Mouse (Mus musculus) liver, embryonic 15.5 days (tissue): ENCODE data around the gene Nmrk2. TPM values are rescaled to one million over a fixed set of nuclear protein-coding genes. Genes with fewer than 3 reads are reported as not detected.
"Not testable (repeated sequence)": the region's sequence is repeated elsewhere in the genome, so short reads cannot be mapped to it uniquely, and the experiment has no call there.

Experiments
- ATAC-seq: fragments of 200-750 bp; cut with Nextera tagmentation; 2 replicates; pipeline ENCODE4 v1.8.0; 2017; ENCODE audit warnings: moderate number of reproducible peaks, mild to moderate bottlenecking, moderate library complexity; ENCODE audit not compliant: insufficient read depth
- H3K27ac ChIP-seq: fragments of 300-500 bp; sonication (generic); replicated peaks from 2 replicates; pipeline ENCODE4 v1.5.1; 2015; ENCODE audit warnings: mild to moderate bottlenecking, inconsistent platforms
- H3K27me3 ChIP-seq: fragments of 300-500 bp; sonication (generic); 2 replicates; pipeline ENCODE4 v1.6.1; 2015; ENCODE audit warnings: mild to moderate bottlenecking, inconsistent platforms
- H3K36me3 ChIP-seq: fragments of 300-500 bp; sonication (generic); replicated peaks from 2 replicates; pipeline ENCODE4 v1.6.1; 2015; ENCODE audit warnings: moderate library complexity, mild to moderate bottlenecking, inconsistent platforms
- H3K4me1 ChIP-seq: fragments of 300-500 bp; sonication (generic); replicated peaks from 2 replicates; pipeline ENCODE4 v1.6.1; 2015; ENCODE audit warnings: inconsistent platforms
- H3K4me2 ChIP-seq: fragments of 300-500 bp; sonication (generic); 2 replicates; pipeline ENCODE4 v1.6.1; 2015; ENCODE audit warnings: moderate library complexity, mild to moderate bottlenecking, inconsistent platforms
- H3K4me3 ChIP-seq: fragments of 300-500 bp; sonication (generic); replicated peaks from 2 replicates; pipeline ENCODE4 v1.5.1; 2015; ENCODE audit warnings: mild to moderate bottlenecking, inconsistent platforms
- H3K9ac ChIP-seq: fragments of 300-500 bp; sonication (generic); 2 replicates; pipeline ENCODE4 v1.6.1; 2015; ENCODE audit warnings: moderate library complexity, mild to moderate bottlenecking, inconsistent platforms
- H3K9me3 ChIP-seq: fragments of 300-500 bp; sonication (generic); replicated peaks from 2 replicates; pipeline ENCODE4 v1.6.1; 2016; ENCODE audit warnings: inconsistent platforms
- WGBS: fragments of 180-500 bp; shearing (Covaris S2); methylation state at CpG from one replicate; pipeline ENCODE4 v1.1.7; 2015; ENCODE audit warnings: mixed read lengths; ENCODE audit not compliant: insufficient replicate concordance; 5-methylcytosine and 5-hydroxymethylcytosine counted together
- polyA plus RNA-seq: library from polyadenylated mRNA; unstranded; fragments of >200 nt; fragmentation: Nextera tagmentation; extraction: Ambion mirVana; gene quantifications from 2 replicates; pipeline ENCODE4 v1.2.1, GENCODE M21; 2015

Gene Nmrk2
- polyA plus RNA-seq, 1 experiment from 2014 or later = 0.09 TPM

DNA sequence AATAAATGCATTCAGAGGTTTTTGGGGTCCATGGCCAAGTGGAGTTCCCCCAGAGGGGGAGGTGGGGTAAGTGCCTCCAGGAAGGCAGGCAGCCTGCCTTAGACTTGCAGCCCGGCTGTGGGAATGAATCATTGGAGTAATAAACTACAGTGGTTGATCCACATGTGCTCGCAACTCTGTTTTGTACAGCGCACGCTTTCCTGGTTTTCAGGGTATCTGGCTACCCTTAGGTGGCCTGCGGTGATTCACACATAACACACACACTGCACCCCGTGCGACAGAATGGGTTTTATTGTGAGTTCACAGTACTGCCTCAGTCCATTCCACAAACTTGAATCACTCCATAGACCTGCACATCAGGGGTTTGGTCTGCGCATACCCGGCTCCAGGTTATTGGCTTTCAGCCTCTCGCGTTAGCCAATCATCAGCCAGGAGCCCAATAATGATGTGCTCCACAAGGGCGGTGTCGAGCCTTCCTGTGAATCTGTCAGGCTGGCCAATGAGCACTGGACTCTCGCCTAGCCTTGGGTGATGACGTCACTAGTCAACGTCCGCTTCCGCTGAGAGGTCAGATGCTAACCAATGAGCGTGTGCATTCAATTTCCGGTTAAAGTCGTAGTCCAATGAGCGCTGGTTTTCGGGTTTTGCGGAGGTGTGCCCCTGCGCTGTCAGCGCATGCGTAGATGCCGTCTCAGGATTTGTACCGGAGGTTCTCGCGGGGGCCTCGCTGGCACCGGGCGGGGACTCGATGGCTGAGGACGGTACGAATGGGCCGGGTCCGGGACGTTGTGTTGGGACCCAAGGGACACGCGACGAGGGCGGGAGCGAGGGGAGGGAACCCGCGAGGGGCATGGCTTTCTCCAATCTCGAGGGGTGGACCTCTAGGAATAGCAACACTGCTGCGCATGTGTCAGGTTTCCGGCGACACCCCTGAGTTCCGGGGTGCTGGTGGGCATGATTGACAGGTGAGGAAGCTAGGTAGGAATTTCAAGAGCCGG is 19.2 kb downstream of the Nmrk2 start, which contains the start of gene Dapk3:
Gene Dapk3, plus strand, starts transcription at position 670 of the 998 bp plus-strand sequence.
- peak within 1 kb of the TSS; percentile 65 for H3K9ac ChIP-seq
- peaks cover 82% of the 10 kb centered on the region for H3K36me3 ChIP-seq
- peak; percentile 92 for ATAC-seq
- peak within 1 kb of the TSS; percentile 76 for H3K4me3 ChIP-seq
- H3K27me3 ChIP-seq = no peaks in the 10 kb centered on the region
- H3K27ac ChIP-seq = peak within 1 kb of the TSS; percentile 88
- 4% methylated on average over 53 of the region's 53 CpGs for WGBS
- peaks cover 62% of the 10 kb centered on the region for H3K4me1 ChIP-seq
- H3K9me3 ChIP-seq = no peaks in the 10 kb centered on the region
- peak within 1 kb of the TSS; percentile 87 for H3K4me2 ChIP-seq

DNA sequence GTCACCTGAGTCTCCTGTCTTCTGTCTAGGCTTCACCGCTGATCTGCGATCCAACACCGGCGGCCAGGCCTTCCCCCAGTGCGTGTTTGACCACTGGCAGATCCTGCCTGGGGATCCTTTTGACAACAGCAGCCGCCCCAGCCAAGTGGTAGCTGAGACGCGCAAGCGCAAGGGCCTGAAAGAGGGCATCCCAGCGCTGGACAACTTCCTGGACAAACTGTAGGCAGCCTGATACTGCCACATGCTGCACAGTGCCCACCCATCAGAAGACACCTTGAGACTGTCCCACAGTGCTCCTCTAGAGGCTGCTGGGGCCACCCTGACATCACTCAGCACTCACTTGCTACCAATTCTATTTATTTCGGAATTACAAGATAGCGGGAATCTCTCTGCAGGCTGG is 20.0 kb downstream of the Nmrk2 start:
- not testable (repeated sequence) for H3K9ac ChIP-seq, ATAC-seq, H3K27me3 ChIP-seq, H3K4me3 ChIP-seq, H3K9me3 ChIP-seq
- 0 out of 2 replicates have a peak overlapping the region, but pooled peaks have one; percentile 14 for H3K27ac ChIP-seq
- 0 out of 2 replicates have a peak overlapping the region, but pooled peaks have one; percentile 15 for H3K4me2 ChIP-seq
- peaks cover 80% of the 10 kb centered on the region for H3K36me3 ChIP-seq
- H3K4me1 ChIP-seq = peaks cover 65% of the 10 kb centered on the region
- WGBS = 82% methylated on average over 12 of the region's 12 CpGs

DNA sequence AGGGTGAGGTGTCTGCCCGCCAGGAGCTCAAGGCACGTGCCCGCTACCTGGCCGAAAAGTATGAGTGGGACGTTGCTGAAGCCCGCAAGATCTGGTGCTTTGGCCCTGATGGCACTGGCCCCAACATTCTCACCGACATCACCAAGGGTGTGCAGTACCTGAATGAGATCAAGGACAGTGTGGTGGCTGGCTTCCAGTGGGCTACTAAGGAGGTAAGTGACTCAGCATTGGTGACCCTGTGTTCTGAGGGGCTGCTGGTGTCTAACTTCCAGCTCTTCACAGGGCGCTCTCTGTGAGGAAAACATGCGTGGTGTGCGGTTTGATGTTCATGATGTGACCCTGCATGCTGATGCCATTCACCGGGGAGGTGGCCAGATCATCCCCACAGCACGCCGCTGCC is 20.9 kb downstream of the Nmrk2 start:
- no peak for ATAC-seq
- Histone ChIP-seq H3K9ac (no peak overlapping the region), H3K4me3 (no peak overlapping the region), H3K27me3 (no peaks in the 10 kb centered on the region), H3K27ac (0 out of 2 replicates have a peak overlapping the region, but pooled peaks have one; percentile 29), H3K4me1 (peaks cover 68% of the 10 kb centered on the region), H3K36me3 (peaks cover 75% of the 10 kb centered on the region), H3K4me2 (no peak overlapping the region), H3K9me3 (no peaks in the 10 kb centered on the region)
- WGBS = 90% methylated on average over 13 of the region's 13 CpGs

DNA sequence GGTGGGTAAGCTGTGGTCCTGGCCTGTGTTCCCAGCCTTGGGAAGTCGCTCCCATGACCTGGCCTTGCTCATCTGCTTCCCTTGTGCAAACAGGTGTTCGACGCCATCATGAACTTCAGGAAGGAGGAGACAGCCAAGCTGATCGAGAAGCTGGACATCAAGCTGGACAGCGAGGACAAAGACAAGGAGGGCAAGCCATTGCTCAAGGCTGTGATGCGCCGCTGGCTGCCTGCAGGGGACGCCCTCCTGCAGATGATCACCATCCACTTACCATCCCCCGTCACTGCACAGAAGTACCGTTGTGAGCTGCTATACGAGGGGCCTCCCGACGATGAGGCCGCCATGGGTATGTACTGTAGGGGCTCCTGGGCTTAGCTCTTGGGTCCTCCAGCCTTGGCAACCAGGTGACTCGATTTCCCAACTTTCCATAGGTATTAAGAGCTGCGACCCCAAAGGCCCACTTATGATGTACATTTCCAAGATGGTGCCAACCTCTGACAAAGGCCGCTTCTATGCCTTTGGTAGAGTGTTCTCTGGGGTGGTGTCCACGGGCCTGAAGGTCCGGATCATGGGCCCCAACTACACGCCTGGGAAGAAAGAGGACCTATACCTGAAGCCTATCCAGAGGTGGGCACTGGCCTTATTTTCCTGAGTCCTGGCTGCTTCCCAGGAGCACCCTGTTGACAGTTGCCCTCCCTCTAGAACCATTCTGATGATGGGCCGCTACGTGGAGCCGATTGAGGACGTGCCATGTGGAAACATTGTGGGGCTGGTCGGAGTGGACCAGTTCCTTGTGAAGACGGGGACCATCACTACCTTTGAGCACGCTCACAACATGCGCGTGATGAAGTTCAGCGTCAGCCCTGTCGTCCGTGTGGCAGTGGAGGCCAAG is 22.2 kb downstream of the Nmrk2 start:
- no peaks in the 10 kb centered on the region for H3K27me3 ChIP-seq
- no peak overlapping the region for H3K4me2 ChIP-seq
- ATAC-seq = no peak
- H3K27ac ChIP-seq = peak overlapping the region; percentile 29; the same call in 1 of the 2 replicates
- 85% methylated on average over 32 of the region's 32 CpGs for WGBS
- H3K9me3 ChIP-seq = no peaks in the 10 kb centered on the region
- H3K4me3 ChIP-seq = no peak overlapping the region
- H3K36me3 ChIP-seq = peaks cover 63% of the 10 kb centered on the region
- H3K4me1 ChIP-seq = peaks cover 81% of the 10 kb centered on the region
- no peak overlapping the region for H3K9ac ChIP-seq

DNA sequence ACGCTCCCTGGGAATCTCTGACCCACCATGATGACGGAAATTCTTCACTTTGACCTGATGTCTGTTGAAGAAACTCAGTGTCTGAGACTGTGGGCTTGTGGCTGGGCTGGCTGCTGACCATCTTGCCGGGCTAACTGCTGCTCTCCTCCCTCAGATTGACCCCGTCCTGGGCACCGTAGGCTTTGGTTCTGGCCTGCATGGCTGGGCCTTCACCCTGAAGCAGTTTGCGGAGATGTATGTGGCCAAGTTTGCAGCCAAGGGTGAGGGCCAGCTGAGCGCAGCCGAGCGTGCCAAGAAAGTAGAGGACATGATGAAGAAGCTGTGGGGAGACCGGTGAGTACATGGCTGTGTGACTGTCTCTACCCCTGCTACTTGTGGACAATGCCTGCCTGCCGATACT is 22.9 kb downstream of the Nmrk2 start:
- Histone ChIP-seq H3K36me3 (peaks cover 57% of the 10 kb centered on the region), H3K4me3 (peak overlapping the region; percentile 90; the same call in 1 of the 2 replicates), H3K4me1 (peaks cover 81% of the 10 kb centered on the region), H3K9me3 (no peaks in the 10 kb centered on the region), H3K27me3 (no peaks in the 10 kb centered on the region), H3K27ac (0 out of 2 replicates have a peak overlapping the region, but pooled peaks have one; percentile 89), H3K9ac (no peak overlapping the region), H3K4me2 (peak overlapping the region; percentile 86)
- WGBS = 91% methylated on average over 11 of the region's 11 CpGs
- ATAC-seq = no peak

DNA sequence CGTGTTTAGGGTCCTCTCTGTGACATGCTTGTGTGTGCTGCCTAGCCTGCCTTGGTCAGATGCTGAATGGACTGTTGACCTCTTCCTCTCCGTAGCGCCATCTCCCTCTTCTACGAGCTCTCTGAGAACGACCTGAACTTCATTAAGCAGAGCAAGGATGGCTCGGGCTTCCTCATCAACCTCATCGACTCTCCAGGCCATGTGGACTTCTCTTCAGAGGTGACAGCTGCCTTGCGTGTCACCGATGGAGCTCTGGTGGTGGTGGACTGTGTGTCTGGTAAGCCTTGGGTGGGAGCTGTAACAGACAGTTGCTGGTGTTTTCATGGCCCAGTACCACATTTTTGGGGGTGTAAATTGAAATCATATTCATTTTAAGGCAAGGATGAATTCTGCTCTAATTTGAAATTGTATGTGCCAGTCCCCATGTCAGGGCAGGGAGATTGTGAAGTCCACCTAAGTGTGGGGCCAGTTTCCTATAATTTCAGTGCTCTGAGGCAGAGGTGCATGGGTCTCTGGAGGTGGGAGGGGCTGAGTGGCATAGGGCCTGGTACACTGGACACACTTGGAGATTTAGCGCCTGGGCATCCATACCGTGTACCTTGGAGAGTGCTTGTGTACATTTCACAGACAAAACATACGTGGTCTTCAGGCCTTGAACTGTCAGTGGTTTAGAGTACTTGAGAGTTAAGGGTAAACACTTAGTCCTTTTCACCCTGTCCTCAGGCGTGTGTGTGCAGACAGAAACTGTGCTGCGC is 23.7 kb downstream of the Nmrk2 start:
- H3K4me2 ChIP-seq = peak overlapping the region; percentile 86
- H3K4me3 ChIP-seq = peak overlapping the region; percentile 90
- H3K36me3 ChIP-seq = peaks cover 55% of the 10 kb centered on the region
- ATAC-seq = no peak
- no peaks in the 10 kb centered on the region for H3K27me3 ChIP-seq
- H3K9ac ChIP-seq = peak overlapping the region; percentile 96
- WGBS = 49% methylated on average over 14 of the region's 14 CpGs
- peaks cover 83% of the 10 kb centered on the region for H3K4me1 ChIP-seq
- H3K27ac ChIP-seq = peak overlapping the region; percentile 89
- no peaks in the 10 kb centered on the region for H3K9me3 ChIP-seq

DNA sequence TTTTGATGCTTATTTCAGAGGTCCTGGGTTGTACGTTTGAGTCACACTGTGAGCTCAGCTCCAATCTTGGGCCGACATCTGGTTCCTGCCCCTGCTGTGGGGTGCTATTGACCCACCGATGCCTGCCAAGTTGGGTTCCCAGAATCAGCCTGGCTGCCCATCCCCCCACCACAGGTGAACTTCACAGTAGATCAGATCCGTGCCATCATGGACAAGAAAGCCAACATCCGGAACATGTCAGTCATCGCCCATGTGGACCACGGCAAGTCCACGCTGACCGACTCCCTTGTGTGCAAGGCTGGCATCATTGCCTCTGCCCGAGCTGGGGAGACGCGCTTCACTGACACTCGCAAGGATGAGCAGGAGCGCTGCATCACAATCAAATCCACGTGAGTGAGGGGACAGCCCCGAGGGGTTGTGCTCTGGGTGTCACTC is 24.3 kb downstream of the Nmrk2 start:
- peaks cover 85% of the 10 kb centered on the region for H3K4me1 ChIP-seq

DNA sequence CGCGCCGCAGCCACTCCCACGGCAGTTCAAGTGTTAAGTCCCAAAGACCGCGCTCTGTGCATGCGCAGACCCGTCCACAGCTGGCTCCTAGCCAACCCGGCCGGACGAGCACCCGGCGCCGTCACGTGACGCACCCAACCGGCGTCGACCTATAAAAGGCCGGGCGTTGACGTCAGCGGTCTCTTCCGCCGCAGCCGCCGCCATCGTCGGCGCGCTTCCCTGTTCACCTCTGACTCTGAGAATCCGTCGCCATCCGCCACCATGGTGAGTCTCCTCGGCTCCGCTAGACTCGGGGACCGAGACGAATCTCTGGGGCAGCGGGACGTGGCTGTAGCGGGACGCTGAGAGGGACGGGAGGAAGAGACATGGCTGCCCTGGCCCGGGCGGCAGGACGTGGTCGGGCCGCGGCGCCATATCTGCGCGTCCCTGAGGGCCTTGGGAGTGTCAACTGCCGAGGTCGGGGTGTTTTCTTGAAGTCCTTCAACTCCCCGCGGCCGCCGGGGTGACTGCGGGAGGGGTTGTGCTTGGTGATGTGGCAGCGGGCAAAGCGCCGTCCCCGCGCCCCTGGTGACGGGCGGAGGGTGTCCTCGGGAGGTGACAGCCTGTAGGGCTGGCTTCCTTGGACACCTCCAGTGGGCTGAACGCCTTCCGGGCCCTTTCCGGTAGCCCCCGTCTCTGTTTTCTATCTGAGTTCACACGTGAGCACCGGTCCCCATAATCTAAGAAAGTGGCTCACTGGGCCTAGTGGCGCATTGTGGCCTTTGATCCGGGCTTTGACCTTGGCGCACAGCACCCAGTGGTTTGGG is 25.2 kb downstream of the Nmrk2 start, which contains the start of gene Eef2:
Gene Eef2, plus strand, starts transcription at position 166 of the 806 bp plus-strand sequence.
- no peaks in the 10 kb centered on the region for H3K9me3 ChIP-seq
- WGBS = under 1% methylated on average over 77 of the region's 77 CpGs
- no peaks in the 10 kb centered on the region for H3K27me3 ChIP-seq
- H3K27ac ChIP-seq = peak within 1 kb of the TSS; percentile 89
- peaks cover 46% of the 10 kb centered on the region for H3K36me3 ChIP-seq
- peak within 1 kb of the TSS; percentile 86 for H3K4me2 ChIP-seq
- peak within 1 kb of the TSS; percentile 90 for H3K4me3 ChIP-seq
- peak within 1 kb of the TSS; percentile 96 for H3K9ac ChIP-seq
- ATAC-seq = peak; percentile 70
- peaks cover 77% of the 10 kb centered on the region for H3K4me1 ChIP-seq

More for the DNA sequence above, 24.3 kb downstream of the Nmrk2 start:
- Histone ChIP-seq H3K4me2 (peak overlapping the region; percentile 86), H3K9me3 (no peaks in the 10 kb centered on the region), H3K36me3 (peaks cover 54% of the 10 kb centered on the region), H3K27ac (peak overlapping the region; percentile 89), H3K27me3 (no peaks in the 10 kb centered on the region), H3K4me3 (peak overlapping the region; percentile 90), H3K9ac (peak overlapping the region; percentile 96)
- WGBS = 5% methylated on average over 16 of the region's 16 CpGs
- ATAC-seq = no peak

DNA sequence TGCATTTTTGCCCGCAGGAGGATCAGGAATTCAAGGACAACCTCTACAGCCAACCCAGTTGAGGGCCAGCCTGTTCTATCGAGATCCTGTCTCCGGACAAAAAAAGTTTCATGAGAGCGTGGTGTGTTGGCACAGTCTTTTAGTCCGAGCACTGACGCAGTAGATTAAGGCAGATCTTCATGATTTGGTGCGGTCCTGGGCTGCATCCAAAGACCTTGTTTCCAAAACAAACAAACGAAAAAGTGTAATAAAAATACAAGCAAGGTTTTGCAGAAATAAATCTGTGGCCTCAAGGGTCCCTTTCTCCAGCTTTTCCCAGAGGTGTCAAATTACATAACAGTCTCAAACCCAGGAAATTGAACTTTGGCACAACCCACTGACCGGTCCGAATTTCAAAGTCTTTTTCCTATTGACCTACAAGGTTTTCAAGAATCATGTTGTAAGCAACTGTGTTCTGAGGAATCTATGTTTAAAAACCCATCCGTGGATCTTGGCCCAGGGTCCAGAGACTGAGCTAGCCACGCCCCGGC is 25.9 kb downstream of the Nmrk2 start:
- peak overlapping the region; percentile 96 for H3K9ac ChIP-seq
- ATAC-seq = no peak; the same call in 1 of the 2 replicates
- H3K4me2 ChIP-seq = peak overlapping the region; percentile 86
- H3K36me3 ChIP-seq = peaks cover 39% of the 10 kb centered on the region
- peak overlapping the region; percentile 90 for H3K4me3 ChIP-seq
- H3K27me3 ChIP-seq = no peaks in the 10 kb centered on the region
- WGBS = 12% methylated on average over 13 of the region's 13 CpGs
- H3K9me3 ChIP-seq = no peaks in the 10 kb centered on the region
- H3K4me1 ChIP-seq = peaks cover 72% of the 10 kb centered on the region
- H3K27ac ChIP-seq = peak overlapping the region; percentile 89
